Mouse (Mus musculus) liver, adult 2 months (tissue): ENCODE data around the gene Fam107b. TPM values are rescaled to one million over a fixed set of nuclear protein-coding genes. Genes with fewer than 3 reads are reported as not detected.

Experiments used
- DNase-seq: peaks from one replicate; pipeline ENCODE4 v3.0.0-alpha.2; 2011; ENCODE audit warnings: low read depth, low spot score; ENCODE audit errors: extremely low read depth
- H3K27ac ChIP-seq: fragments of 200-500 bp; replicated peaks from 2 replicates; pipeline ENCODE4 v1.5.1; 2012; ENCODE audit warnings: low read depth, mild to moderate bottlenecking, control low read depth, inconsistent platforms, low read length; ENCODE audit not compliant: insufficient read depth
- H3K27me3 ChIP-seq: fragments of 200-500 bp; 2 replicates; pipeline ENCODE4 v1.6.1; 2012; ENCODE audit warnings: mild to moderate bottlenecking, moderate library complexity, low read length, inconsistent platforms; ENCODE audit not compliant: control insufficient read depth, insufficient read depth
- H3K36me3 ChIP-seq: fragments of 200-500 bp; 2 replicates; pipeline ENCODE4 v1.6.1; 2012; ENCODE audit warnings: low read length, inconsistent platforms; ENCODE audit not compliant: control insufficient read depth, insufficient read depth
- H3K4me1 ChIP-seq: fragments of 200-500 bp; 2 replicates; pipeline ENCODE4 v1.6.1; 2011; ENCODE audit warnings: low read length; ENCODE audit not compliant: control insufficient read depth, insufficient read depth
- H3K4me3 ChIP-seq: fragments of 200-500 bp; 2 replicates; pipeline ENCODE4 v1.5.1; 2011; ENCODE audit warnings: low read depth, mild to moderate bottlenecking, control low read depth, low read length, moderate library complexity; ENCODE audit not compliant: insufficient read depth
- H3K79me2 ChIP-seq: fragments of 200-500 bp; 2 replicates; pipeline ENCODE4 v1.6.1; 2012; ENCODE audit warnings: inconsistent platforms, mild to moderate bottlenecking, low read length, moderate library complexity; ENCODE audit not compliant: control insufficient read depth, insufficient read depth
- H3K9ac ChIP-seq: fragments of 200-500 bp; 2 replicates; pipeline ENCODE4 v1.6.1; 2012; ENCODE audit warnings: low read depth, mild to moderate bottlenecking, control low read depth, inconsistent platforms, low read length
- CTCF ChIP-seq: fragments of 200-500 bp; IDR thresholded peaks from 2 replicates; pipeline ENCODE4 v1.5.1; 2011; ENCODE audit warnings: low read depth, low read length, control low read depth
- POLR2A ChIP-seq: fragments of 200-500 bp; IDR thresholded peaks from 2 replicates; pipeline ENCODE4 v1.6.1; 2011; ENCODE audit warnings: low read length, control low read depth; ENCODE audit not compliant: insufficient read depth; ENCODE audit errors: extremely low read depth
- WGBS: fragments of 180-500 bp; shearing (Covaris S2); methylation state at CpG from one replicate; pipeline ENCODE4 v1.1.7; 2018; 5-methylcytosine and 5-hydroxymethylcytosine counted together
- polyA plus RNA-seq: library from polyadenylated mRNA; depleted of rRNA; stranded (reverse); fragments of >200 nt; gene quantifications from 2 replicates; pipeline ENCODE4 v1.2.3, GENCODE M21; 2012
- total RNA-seq: library from RNA; depleted of rRNA; stranded (reverse); fragments of >200 nt; gene quantifications from 2 replicates; pipeline ENCODE4 v1.2.3, GENCODE M21; 2014

The Fam107b gene
- total and polyA plus RNA-seq, 2 experiments = 13.7 to 68.6 TPM

DNA sequence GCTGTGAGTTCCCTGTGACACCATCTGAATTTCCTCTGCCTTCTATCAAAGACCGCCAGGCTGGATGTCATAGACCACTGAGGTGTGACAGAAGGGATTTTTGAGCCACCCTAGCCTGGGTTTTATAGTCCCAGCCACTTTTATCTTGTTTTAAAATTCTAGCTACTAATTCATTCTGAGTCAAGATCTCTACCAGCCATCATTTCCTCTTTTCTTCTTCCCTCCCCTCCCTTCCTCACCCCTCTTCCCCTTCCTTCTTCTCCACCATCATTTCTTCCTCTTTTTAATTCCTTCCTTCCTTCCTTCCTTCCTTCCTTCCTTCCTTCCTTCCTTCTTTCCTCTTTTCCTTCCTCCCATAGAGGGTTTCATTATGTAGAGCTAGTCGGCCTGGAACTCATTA lies 51.9 kb downstream of the Fam107b start:
- H3K4me1 ChIP-seq = peaks cover 10% of the 10 kb centered on the region
- no peak overlapping the region for H3K9ac ChIP-seq
- no peaks in the 10 kb centered on the region for H3K79me2 ChIP-seq
- 86% methylated on average over 2 of the region's 2 CpGs for WGBS
- H3K27me3 ChIP-seq = no peaks in the 10 kb centered on the region
- no peaks in the 10 kb centered on the region for H3K36me3 ChIP-seq
- H3K4me3 ChIP-seq = no peak overlapping the region
- no peak for DNase-seq
- TF ChIP-seq POLR2A = no peak
- TF ChIP-seq CTCF = no peak
- no peak overlapping the region for H3K27ac ChIP-seq

DNA sequence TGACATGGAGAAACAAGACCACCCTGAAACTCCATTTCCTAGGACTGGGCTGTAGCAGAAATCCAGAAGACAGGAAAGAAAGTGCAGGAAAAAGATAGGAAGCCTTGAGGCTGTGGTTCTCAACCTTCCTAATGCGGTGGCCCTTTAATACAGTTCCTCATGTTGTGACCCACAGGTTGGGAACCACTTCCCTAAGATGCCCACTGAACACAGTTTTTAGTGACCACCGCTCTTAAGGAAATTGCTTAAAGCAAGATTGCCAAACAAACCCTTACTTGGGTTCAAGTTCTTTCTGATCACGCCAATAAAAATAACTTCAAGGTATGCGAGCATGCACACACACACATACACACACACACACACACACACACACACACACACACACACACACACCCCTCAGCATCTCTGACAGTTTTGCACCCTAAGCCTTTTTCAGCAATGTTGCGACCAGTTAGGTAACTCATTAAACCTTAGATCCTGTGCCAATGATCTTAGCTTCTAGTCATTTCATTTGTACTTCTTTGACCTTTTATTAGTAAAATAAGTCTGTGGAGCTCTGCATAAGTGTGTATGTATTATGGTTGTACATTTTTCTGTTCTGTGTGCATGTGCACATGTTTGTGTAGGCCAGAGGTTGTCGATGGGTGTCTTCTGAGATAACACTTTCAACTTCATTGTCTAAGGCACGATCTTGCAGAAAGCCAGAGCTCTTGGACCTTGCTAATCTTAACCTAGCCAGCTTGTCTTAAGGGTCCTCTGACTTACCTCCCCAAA lies 53.1 kb downstream of the Fam107b start:
- peak overlapping the region; percentile 81 for H3K9ac ChIP-seq
- no peaks in the 10 kb centered on the region for H3K36me3 ChIP-seq
- WGBS = 43% methylated on average over 7 of the region's 7 CpGs
- no peaks in the 10 kb centered on the region for H3K79me2 ChIP-seq
- H3K27me3 ChIP-seq = no peaks in the 10 kb centered on the region
- no peak for TF ChIP-seq POLR2A
- no peak for TF ChIP-seq CTCF
- peak; percentile 94 for DNase-seq
- peak overlapping the region; percentile 32; the same call in 1 of the 2 replicates for H3K4me3 ChIP-seq
- H3K27ac ChIP-seq = peak overlapping the region; percentile 100
- H3K4me1 ChIP-seq = peaks cover 10% of the 10 kb centered on the region

DNA sequence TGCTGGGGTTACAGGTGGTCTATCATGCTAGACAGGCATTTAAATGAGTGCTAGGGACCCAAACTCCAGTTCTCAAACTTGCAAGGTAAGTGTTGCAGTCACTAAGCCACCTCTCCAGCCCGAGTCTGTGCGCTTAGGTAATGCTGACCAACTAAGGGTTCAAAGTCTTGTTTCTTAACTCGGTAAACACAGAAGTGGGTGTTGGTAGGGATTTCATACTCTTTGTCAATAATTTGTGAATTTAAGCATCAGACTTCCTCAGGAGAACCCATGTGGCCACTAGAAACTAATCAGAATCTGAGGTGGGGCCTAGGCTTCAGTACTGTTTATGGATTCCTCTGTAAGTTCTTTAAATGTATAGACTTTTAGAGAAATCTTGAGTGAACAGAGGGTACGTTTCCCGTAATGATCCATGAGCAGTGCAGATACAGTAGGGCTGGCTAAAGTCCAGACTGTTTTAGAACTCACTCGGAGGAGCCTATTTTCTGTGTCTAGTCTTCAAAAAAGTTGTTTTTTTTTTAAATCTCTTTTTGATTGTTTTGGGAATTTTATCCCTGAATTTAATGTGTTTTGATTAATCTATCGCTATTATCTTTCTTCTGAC lies 53.8 kb downstream of the Fam107b start:
- Histone ChIP-seq H3K9ac (peak overlapping the region; percentile 81), H3K36me3 (no peaks in the 10 kb centered on the region), H3K27ac (peak overlapping the region; percentile 100), H3K4me1 (peaks cover 10% of the 10 kb centered on the region), H3K79me2 (no peaks in the 10 kb centered on the region), H3K27me3 (no peaks in the 10 kb centered on the region), H3K4me3 (peak overlapping the region; percentile 32; the same call in 1 of the 2 replicates)
- DNase-seq = peak; percentile 99
- 35% methylated on average over 7 of the region's 7 CpGs for WGBS
- no peak for TF ChIP-seq POLR2A

DNA sequence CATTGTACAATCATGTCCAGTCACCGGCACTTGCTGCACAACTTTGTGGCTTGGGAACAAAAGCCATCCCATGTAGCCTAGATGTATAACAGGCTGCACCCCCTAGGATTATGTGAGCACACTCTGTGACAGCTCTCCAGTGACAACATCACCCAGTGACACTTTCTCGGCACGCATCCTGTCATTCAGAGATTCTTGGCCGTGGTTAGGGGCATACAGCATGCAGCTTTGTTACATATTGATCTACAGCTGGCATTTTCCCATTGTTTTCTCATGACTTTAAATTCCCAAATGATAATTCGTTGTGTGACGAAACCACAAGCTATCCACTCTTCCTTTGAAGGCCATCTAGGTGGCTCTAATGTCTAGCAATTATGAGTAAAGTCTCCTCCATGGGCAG lies 58.8 kb downstream of the Fam107b start:
- H3K4me3 ChIP-seq = no peak overlapping the region
- TF ChIP-seq CTCF = no peak
- TF ChIP-seq POLR2A = no peak
- H3K27ac ChIP-seq = no peak overlapping the region
- no peak overlapping the region for H3K9ac ChIP-seq
- H3K4me1 ChIP-seq = peaks cover 2% of the 10 kb centered on the region
- H3K79me2 ChIP-seq = no peaks in the 10 kb centered on the region
- peak; percentile 56 for DNase-seq
- no peaks in the 10 kb centered on the region for H3K36me3 ChIP-seq
- 42% methylated on average over 6 of the region's 6 CpGs for WGBS
- no peaks in the 10 kb centered on the region for H3K27me3 ChIP-seq

DNA sequence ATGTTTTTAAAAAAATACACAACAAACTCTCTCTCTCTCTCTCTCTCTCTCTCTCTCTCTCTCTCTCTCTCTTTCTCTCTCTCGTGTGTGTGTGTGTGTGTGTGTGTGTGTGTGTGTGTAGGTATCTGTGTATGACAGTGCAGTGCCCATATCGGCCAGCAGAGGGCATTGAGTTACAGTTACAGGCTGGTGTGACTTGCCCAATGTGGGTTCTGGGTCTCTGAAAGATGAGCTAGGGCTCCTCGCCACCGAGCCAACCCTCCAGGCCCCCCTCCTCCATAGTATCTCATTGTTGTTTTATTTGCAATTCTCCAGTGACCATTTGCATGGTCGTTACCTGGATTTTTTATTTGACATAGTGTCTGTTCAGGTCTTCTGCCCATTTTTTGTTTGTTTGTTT lies 59.5 kb downstream of the Fam107b start:
- Histone ChIP-seq H3K4me1 (no peaks in the 10 kb centered on the region; the same call in 1 of the 2 replicates), H3K27me3 (no peaks in the 10 kb centered on the region), H3K79me2 (no peaks in the 10 kb centered on the region), H3K4me3 (no peak overlapping the region), H3K27ac (no peak overlapping the region), H3K36me3 (no peaks in the 10 kb centered on the region), H3K9ac (no peak overlapping the region)
- TF ChIP-seq CTCF = peak; percentile 43
- no peak for TF ChIP-seq POLR2A
- DNase-seq = no peak
- WGBS = 91% methylated on average over 5 of the region's 5 CpGs
